Mouse (Mus musculus): ENCODE measurements around the gene Gpcpd1. TPM values are rescaled to one million over a fixed set of nuclear protein-coding genes. Genes with fewer than 3 reads are reported as not detected.
A peak's percentile ranks its signal among the peaks of the same experiment; 100 is the strongest.
"Not testable (repeated sequence)": the region's sequence is repeated elsewhere in the genome, so short reads cannot be mapped to it uniquely, and the experiment has no call there.

Gpcpd1 gene
- polyA plus RNA-seq, 1 experiment from 2014 or later = 33.7 TPM

GRCm38 (mm10) chr2:132600081-132600480 is 12.6 kb upstream of the Gpcpd1 start:
- Histone ChIP-seq H3K36me3 (ENCODE audit: control insufficient read depth, insufficient read depth) (no peaks in the 10 kb centered on the region), H3K27ac (ENCODE audit: low read depth, low read length) (no peak overlapping the region), H3K4me2 (replicated peaks; ENCODE audit: low read depth) (no peak overlapping the region), H3K27me3 (replicated peaks; ENCODE audit: control insufficient read depth, insufficient read depth, low read length) (no peaks in the 10 kb centered on the region), H3K4me1 (replicated peaks; ENCODE audit: control insufficient read depth, insufficient read depth, low read length) (no peaks in the 10 kb centered on the region), H3K4me3 (ENCODE audit: low read depth, low read length) (no peak overlapping the region), H3K9ac (ENCODE audit: low read depth, low read length) (no peak overlapping the region), H3K9me3 (ENCODE audit: control insufficient read depth) (no peaks in the 10 kb centered on the region)
- ATAC-seq = peak; percentile 60
- 70% methylated on average over 4 of the region's 4 CpGs for WGBS
- TF ChIP-seq CTCF (IDR thresholded peaks at IDR 0.05; ENCODE audit: low read depth) = no peak

DNA sequence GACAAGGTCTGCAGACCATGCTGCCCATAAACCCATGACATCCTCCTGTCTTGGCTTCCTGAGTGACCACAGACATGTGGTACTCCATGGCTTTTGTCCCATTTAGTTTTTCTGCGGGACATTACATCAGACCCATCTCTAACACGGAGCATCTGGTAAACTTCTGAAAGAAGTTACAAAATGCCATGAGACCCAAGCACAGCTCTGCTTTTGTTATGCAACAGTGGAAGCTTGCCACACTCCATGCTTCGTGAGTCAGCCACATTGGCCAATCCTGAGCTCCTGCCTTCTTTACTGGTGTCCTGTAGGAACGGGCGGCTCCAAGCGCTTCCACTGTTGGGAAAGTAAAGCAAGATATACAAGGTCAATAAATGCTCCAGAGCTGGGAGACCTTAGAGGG is 11.6 kb upstream of the Gpcpd1 start:
- Histone ChIP-seq H3K36me3 (ENCODE audit: control insufficient read depth, insufficient read depth) (no peaks in the 10 kb centered on the region), H3K9ac (ENCODE audit: low read depth, low read length) (no peak overlapping the region), H3K4me1 (replicated peaks; ENCODE audit: control insufficient read depth, insufficient read depth, low read length) (no peaks in the 10 kb centered on the region), H3K27me3 (replicated peaks; ENCODE audit: control insufficient read depth, insufficient read depth, low read length) (no peaks in the 10 kb centered on the region), H3K4me2 (replicated peaks; ENCODE audit: low read depth) (no peak overlapping the region), H3K9me3 (ENCODE audit: control insufficient read depth) (no peaks in the 10 kb centered on the region), H3K27ac (ENCODE audit: low read depth, low read length) (no peak overlapping the region), H3K4me3 (ENCODE audit: low read depth, low read length) (no peak overlapping the region)
- no peak for TF ChIP-seq CTCF (IDR thresholded peaks at IDR 0.05; ENCODE audit: low read depth)
- ATAC-seq = 0 out of 2 replicates have a peak, but pooled peaks have one; percentile 28
- 81% methylated on average over 6 of the region's 6 CpGs for WGBS

DNA sequence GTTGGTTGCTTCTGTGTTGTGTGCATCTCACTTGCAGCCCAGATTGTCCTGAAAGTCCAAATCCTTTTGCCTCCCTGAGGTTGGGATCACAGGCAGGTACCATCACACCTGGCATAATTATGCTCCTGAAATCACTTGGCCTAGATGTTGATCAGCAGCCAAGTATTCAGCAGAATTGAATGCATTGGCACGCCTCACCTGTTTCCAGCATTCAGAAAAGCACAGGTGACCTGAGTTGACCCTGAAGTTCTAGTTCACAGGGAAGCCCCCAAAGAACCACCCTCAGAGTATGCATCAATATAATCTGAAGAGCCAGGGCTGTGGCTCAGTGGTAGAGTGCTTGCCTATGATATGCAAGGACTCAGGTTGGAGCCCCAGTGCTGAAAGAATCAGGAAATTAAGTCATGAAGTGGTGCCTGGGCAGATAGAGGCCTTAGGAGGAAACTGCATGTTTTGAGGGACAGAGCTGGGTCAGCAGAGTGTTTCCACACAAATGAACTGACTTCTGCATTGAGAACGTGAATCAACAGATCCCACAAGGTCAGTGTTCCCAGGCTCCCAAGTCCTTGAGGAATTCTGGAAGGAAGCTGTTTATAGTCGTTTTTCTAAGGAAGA is 10.4 kb upstream of the Gpcpd1 start:
- 68% methylated on average over 3 of the region's 3 CpGs for WGBS
- H3K9ac ChIP-seq (ENCODE audit: low read depth, low read length) = no peak overlapping the region
- no peaks in the 10 kb centered on the region for H3K36me3 ChIP-seq (ENCODE audit: control insufficient read depth, insufficient read depth)
- no peaks in the 10 kb centered on the region for H3K27me3 ChIP-seq (replicated peaks; ENCODE audit: control insufficient read depth, insufficient read depth, low read length)
- no peak overlapping the region for H3K27ac ChIP-seq (ENCODE audit: low read depth, low read length)
- ATAC-seq = no peak
- H3K4me2 ChIP-seq (replicated peaks; ENCODE audit: low read depth) = no peak overlapping the region
- H3K9me3 ChIP-seq (ENCODE audit: control insufficient read depth) = no peaks in the 10 kb centered on the region
- no peak for TF ChIP-seq CTCF (IDR thresholded peaks at IDR 0.05; ENCODE audit: low read depth)
- H3K4me3 ChIP-seq (ENCODE audit: low read depth, low read length) = no peak overlapping the region
- H3K4me1 ChIP-seq (replicated peaks; ENCODE audit: control insufficient read depth, insufficient read depth, low read length) = no peaks in the 10 kb centered on the region

DNA sequence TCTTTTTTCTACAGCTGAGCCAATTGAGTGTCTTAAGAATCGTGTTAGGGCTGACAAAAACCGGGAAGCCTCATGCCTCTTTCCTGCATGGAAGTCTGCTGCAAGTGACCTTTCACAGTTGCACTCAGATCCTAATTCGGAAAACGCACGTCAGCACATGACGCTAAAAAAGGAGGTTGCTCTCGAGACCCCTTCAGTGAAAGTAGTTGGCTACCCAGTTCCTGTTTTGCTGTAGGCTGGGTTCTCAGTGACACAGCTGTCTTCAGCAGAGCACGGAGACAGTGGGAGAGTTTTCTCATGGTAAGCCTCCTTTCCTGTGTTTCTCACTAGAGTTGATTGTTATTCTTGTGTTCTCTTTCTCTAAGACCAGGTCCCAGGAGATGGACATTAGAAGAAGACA is 9.7 kb upstream of the Gpcpd1 start:
- no peaks in the 10 kb centered on the region for H3K4me1 ChIP-seq (replicated peaks; ENCODE audit: control insufficient read depth, insufficient read depth, low read length)
- no peak for ATAC-seq
- TF ChIP-seq CTCF (IDR thresholded peaks at IDR 0.05; ENCODE audit: low read depth) = no peak

DNA sequence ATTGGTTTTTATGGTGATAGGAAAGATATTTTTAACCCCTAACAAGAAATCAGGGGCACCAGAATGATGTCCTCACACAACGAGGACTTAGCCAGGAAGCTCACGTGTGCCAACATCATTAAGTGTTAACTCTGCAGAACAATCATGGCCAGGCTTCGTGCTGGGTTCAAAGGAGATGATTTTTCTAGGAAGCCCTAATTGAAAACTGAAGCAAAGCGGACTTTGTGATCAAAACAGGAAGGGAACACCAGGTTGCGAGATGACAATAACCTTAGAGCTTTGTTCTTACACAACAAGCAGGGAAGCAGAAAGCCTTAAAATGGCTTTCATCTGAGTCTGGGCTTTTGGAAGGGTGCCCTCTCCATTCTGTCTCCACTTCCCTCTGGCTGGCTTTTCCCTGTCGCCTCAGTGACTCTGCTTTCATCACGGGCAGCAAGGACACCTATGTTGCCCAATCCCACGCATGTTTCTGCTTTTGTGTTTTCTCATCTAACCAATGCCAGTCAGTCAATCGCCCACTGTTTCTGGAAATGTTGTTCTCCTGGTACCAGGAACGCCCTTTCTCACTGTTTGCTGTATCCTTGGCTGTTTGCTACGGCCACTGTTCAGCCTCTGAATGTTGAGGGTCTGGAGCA is 8.2 kb upstream of the Gpcpd1 start:
- Histone ChIP-seq H3K27ac (ENCODE audit: low read depth, low read length) (no peak overlapping the region), H3K4me3 (ENCODE audit: low read depth, low read length) (no peak overlapping the region), H3K9me3 (ENCODE audit: control insufficient read depth) (no peaks in the 10 kb centered on the region), H3K36me3 (ENCODE audit: control insufficient read depth, insufficient read depth) (no peaks in the 10 kb centered on the region), H3K9ac (ENCODE audit: low read depth, low read length) (no peak overlapping the region), H3K4me2 (replicated peaks; ENCODE audit: low read depth) (no peak overlapping the region), H3K27me3 (replicated peaks; ENCODE audit: control insufficient read depth, insufficient read depth, low read length) (no peaks in the 10 kb centered on the region), H3K4me1 (replicated peaks; ENCODE audit: control insufficient read depth, insufficient read depth, low read length) (no peaks in the 10 kb centered on the region)
- WGBS = 74% methylated on average over 11 of the region's 11 CpGs
- no peak for TF ChIP-seq CTCF (IDR thresholded peaks at IDR 0.05; ENCODE audit: low read depth)
- no peak for ATAC-seq

More for the DNA sequence above, 9.7 kb upstream of the Gpcpd1 start:
- no peak overlapping the region for H3K27ac ChIP-seq (ENCODE audit: low read depth, low read length)
- no peaks in the 10 kb centered on the region for H3K9me3 ChIP-seq (ENCODE audit: control insufficient read depth)
- no peak overlapping the region for H3K4me2 ChIP-seq (replicated peaks; ENCODE audit: low read depth)
- no peak overlapping the region for H3K4me3 ChIP-seq (ENCODE audit: low read depth, low read length)
- no peaks in the 10 kb centered on the region for H3K27me3 ChIP-seq (replicated peaks; ENCODE audit: control insufficient read depth, insufficient read depth, low read length)
- no peak overlapping the region for H3K9ac ChIP-seq (ENCODE audit: low read depth, low read length)
- no peaks in the 10 kb centered on the region for H3K36me3 ChIP-seq (ENCODE audit: control insufficient read depth, insufficient read depth)
- 59% methylated on average over 8 of the region's 8 CpGs for WGBS

- no peak for ATAC-seq
- Histone ChIP-seq H3K9me3 (ENCODE audit: control insufficient read depth) (no peaks in the 10 kb centered on the region), H3K27me3 (replicated peaks; ENCODE audit: control insufficient read depth, insufficient read depth, low read length) (no peaks in the 10 kb centered on the region), H3K4me1 (replicated peaks; ENCODE audit: control insufficient read depth, insufficient read depth, low read length) (no peaks in the 10 kb centered on the region), H3K4me2 (replicated peaks; ENCODE audit: low read depth) (no peak overlapping the region), H3K36me3 (ENCODE audit: control insufficient read depth, insufficient read depth) (no peaks in the 10 kb centered on the region), H3K27ac (ENCODE audit: low read depth, low read length) (no peak overlapping the region), H3K9ac (ENCODE audit: low read depth, low read length) (no peak overlapping the region), H3K4me3 (ENCODE audit: low read depth, low read length) (no peak overlapping the region)
- no peak for TF ChIP-seq CTCF (IDR thresholded peaks at IDR 0.05; ENCODE audit: low read depth)
- 92% methylated on average over 3 of the region's 3 CpGs for WGBS
Measured at GRCm38 (mm10) chr2:132592126-132592525, 4.6 kb upstream of the Gpcpd1 start.

GRCm38 (mm10) chr2:132591579-132591978 is 4.0 kb upstream of the Gpcpd1 start:
- not testable (repeated sequence) for H3K4me2 ChIP-seq (replicated peaks; ENCODE audit: low read depth); H3K36me3 ChIP-seq (ENCODE audit: control insufficient read depth, insufficient read depth); H3K9me3 ChIP-seq (ENCODE audit: control insufficient read depth); H3K4me1 ChIP-seq (replicated peaks; ENCODE audit: control insufficient read depth, insufficient read depth, low read length); H3K4me3 ChIP-seq (ENCODE audit: low read depth, low read length); H3K9ac ChIP-seq (ENCODE audit: low read depth, low read length); H3K27ac ChIP-seq (ENCODE audit: low read depth, low read length); H3K27me3 ChIP-seq (replicated peaks; ENCODE audit: control insufficient read depth, insufficient read depth, low read length); ATAC-seq
- WGBS = 91% methylated on average over 3 of the region's 3 CpGs
